Mouse (Mus musculus) splenic B cell, adult 2 months (primary cell): ENCODE results near the gene Esrp2.

Source experiments
- DNase-seq: peaks from one replicate; pipeline ENCODE4 v3.0.0-alpha.2; 2011; ENCODE audit warnings: low read depth, low spot score
- H3K27me3 ChIP-seq: 2 replicates; pipeline ENCODE4 v1.6.1; 2012; ENCODE audit warnings: mild to moderate bottlenecking, low read length, moderate library complexity, mixed read lengths; ENCODE audit not compliant: control insufficient read depth, poor library complexity, insufficient read depth, severe bottlenecking
- H3K36me3 ChIP-seq: 2 replicates; pipeline ENCODE4 v1.6.1; 2012; ENCODE audit warnings: mild to moderate bottlenecking, low read length, moderate library complexity, mixed read lengths; ENCODE audit not compliant: control insufficient read depth, poor library complexity, insufficient read depth, severe bottlenecking

Gene Esrp2

DNA sequence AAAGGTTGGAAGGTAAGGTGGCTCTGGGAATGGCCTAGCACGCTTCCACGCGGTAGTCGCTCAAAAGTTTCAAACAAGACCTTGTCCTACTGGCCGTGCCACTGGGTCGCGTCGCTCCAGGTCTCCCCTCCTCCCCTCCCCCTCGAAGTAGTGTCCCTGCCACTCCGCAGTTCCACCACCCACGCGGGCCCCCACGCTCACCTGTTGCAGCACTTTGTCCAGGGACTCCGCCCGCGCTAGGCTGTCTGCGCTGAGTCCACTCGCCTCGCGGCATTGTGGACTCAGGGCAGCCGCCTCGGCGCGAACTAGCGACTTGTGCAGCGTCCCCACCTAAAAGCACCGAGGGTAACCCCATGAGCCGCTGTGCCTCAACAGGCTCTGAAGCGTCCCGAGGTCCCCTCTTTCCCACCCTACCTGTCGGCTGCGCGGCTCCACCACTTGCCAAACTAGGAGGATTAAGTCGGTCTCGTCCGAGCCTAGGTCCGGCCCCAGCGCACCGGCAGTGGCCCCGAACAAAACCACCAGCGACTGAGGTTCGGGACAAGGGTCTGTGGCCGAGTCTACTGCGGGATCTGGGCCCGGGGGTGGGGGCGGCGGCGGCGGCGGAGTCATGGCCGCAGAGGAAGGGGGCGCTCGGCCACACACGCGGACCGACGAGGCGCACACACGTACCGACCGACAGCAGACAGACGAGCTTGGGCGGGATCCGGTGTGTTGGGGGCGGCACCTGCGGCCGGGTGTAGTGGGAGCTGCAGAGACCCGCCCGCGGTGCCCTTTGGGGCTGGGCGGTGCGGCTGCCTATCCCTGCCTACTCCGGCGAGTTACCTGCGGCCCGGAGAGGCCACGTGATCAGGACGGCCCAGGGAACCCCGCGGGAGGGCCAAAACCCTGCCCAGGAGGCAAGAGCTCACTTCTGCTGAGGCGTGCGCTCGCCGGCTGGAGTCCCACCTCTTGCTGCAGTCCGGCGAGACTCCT lies at the start of gene Esrp2:
Gene Esrp2, minus strand, starts transcription at position 819 of the 975 bp plus-strand sequence.
- Histone ChIP-seq H3K36me3 (0 out of 2 replicates have a peak, but pooled peaks cover 2% of the 10 kb centered on the region), H3K27me3 (no peaks in the 10 kb centered on the region; the same call in 1 of the 2 replicates)
- DNase-seq = peak; percentile 55

GRCm38 (mm10) chr8:106186394-106186793 lies 49.6 kb upstream of the Esrp2 start:
- Histone ChIP-seq H3K27me3 (no peaks in the 10 kb centered on the region), H3K36me3 (no peaks in the 10 kb centered on the region)
- DNase-seq = no peak

- no peaks in the 10 kb centered on the region for H3K36me3 ChIP-seq
- no peaks in the 10 kb centered on the region for H3K27me3 ChIP-seq
- DNase-seq = no peak
These were observed 49.0 kb upstream of the Esrp2 start for GRCm38 (mm10) chr8:106185628-106186270.

GRCm38 (mm10) chr8:106178428-106178827 lies 41.7 kb upstream of the Esrp2 start:
- H3K36me3 ChIP-seq = no peaks in the 10 kb centered on the region
- H3K27me3 ChIP-seq = no peaks in the 10 kb centered on the region
- no peak for DNase-seq

- H3K27me3 ChIP-seq = no peaks in the 10 kb centered on the region
These were observed 40.8 kb upstream of the Esrp2 start for GRCm38 (mm10) chr8:106177594-106177993.

GRCm38 (mm10) chr8:106176891-106177290 lies 40.1 kb upstream of the Esrp2 start:
- DNase-seq = no peak
- no peaks in the 10 kb centered on the region for H3K27me3 ChIP-seq
- no peaks in the 10 kb centered on the region for H3K36me3 ChIP-seq

More at GRCm38 (mm10) chr8:106177594-106177993, 40.8 kb upstream of the Esrp2 start:
- H3K36me3 ChIP-seq = no peaks in the 10 kb centered on the region
- DNase-seq = no peak

DNA sequence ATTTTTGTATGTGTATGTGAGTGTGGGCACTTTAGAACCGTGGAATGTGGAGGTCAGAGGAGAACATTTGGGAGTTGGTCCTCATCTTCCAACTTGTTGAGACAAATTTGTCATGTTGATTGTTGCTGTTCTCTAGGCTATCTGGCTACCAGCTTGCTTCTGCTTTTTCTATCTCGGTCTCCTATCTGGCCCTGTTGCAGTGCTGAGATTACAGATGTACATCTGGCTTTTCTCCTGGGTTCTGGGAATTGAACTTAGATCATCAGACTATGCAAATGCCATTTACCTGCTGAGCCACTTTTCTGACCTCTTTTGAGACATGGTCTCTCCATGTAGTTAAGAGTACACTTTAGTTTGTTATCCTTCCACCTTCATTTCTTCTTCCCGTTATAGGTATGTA lies 36.8 kb upstream of the Esrp2 start:
- Histone ChIP-seq H3K36me3 (no peaks in the 10 kb centered on the region), H3K27me3 (no peaks in the 10 kb centered on the region)
- DNase-seq = no peak

DNA sequence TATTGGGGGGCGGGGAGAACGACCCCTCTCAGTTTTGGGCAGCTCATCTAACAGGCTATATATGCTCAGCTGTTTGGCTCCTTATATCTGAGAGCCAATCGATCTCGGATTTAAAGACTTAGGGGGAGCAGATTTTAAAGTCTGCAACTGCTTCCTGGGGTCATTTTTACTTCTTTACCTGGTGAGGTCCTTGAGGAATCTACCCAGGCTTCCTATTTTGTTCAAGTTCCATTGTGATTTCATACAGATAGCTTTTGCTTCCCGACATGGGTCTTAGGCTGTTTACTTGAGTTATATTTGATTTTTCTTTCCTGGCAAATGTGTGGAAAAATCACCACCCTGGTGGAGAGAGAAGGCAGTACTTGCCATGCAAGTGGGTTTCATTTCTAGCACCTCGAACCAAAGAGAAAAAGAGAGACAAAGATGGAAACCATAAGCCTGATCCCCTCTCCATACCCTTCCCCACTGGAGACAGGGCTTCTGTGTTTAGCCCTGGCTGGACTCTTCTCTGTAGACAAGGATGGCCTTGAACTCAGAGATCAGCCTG lies 33.2 kb upstream of the Esrp2 start:
- no peaks in the 10 kb centered on the region for H3K27me3 ChIP-seq
- H3K36me3 ChIP-seq = no peaks in the 10 kb centered on the region
- no peak for DNase-seq

DNA sequence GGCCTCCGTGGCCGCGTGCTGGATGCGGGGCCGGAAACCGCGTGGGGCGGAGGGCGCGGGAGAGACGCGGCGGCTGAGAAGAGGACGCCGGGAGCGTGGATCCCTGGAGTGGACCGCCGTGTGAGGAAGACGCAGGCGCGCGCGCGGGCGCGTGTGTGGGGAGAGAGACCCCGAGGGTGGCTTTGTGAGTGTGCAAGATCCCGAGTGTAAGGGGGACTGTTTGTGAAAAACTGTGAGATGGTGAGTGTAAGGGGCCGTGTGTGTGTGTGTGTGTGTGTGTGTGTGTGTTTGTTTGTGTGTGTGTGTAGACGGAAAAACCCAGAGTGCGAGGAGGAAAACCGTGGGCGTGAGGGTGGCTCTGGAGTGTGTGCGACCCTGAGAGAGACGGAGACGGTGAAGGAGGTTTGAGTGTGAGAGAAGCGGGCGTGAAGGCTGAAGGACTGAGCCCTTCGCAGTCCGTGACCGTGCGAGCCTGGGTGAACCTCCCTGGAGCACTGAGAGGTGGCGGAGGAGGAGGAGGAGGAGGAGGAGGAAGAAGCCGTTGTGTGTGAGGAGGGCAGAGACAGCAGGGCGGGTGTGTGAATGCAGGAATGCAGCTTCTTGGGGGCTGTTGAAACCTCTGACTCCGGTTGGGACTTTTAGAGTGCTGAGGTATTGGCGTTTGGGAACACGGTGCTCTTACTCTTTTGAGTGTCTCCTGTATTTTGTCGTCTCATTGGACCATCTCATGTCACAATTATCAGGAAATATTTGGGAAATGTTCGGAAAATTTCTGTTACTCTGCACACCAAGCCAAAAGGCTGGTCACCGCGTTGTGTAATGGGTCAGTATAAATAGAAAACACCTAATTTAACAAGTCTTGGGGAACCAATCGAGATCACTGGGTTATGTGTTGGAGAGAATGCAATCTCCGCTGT lies 32.5 kb upstream of the Esrp2 start:
- Histone ChIP-seq H3K36me3 (no peaks in the 10 kb centered on the region), H3K27me3 (no peaks in the 10 kb centered on the region)
- DNase-seq = peak; percentile 57

DNA sequence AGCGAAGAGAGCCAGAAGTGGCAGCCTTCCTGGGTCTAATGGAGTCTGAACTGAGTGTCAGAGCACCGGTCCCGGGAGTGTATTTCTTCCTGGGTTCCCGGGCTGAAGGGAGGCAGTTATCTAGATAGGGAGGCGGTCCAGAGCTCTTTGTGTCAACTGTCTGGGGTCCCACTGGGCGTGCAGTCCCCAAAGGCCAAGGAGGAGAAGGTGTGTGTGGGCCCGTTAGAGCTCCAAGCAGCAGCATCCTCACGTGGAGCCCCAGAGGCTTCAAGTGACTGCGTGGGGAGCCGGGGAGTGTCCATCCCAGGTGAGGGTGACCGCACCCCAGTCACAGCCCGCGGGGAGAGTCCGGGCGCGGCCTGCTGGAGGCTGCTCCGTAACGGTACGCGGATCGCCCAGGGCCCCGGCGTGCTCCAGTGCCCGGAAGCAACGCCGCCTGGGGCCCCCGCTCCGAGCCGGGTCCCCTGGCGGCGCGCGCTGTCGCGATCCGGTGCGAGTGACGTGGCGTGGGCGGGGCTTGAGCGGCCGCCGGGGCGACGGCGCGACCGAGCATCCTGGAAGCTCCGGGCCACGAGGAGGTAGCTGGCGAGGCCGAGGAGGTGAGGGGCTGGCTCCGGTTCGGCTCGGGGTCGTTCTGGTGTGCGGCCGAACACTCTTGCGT lies 31.7 kb upstream of the Esrp2 start, which contains the start of gene Slc7a6:
Gene Slc7a6, plus strand, starts transcription at position 502 of the 661 bp plus-strand sequence.
- DNase-seq = peak; percentile 91
- Histone ChIP-seq H3K36me3 (peaks cover 3% of the 10 kb centered on the region; the same call in 1 of the 2 replicates), H3K27me3 (no peaks in the 10 kb centered on the region)

DNA sequence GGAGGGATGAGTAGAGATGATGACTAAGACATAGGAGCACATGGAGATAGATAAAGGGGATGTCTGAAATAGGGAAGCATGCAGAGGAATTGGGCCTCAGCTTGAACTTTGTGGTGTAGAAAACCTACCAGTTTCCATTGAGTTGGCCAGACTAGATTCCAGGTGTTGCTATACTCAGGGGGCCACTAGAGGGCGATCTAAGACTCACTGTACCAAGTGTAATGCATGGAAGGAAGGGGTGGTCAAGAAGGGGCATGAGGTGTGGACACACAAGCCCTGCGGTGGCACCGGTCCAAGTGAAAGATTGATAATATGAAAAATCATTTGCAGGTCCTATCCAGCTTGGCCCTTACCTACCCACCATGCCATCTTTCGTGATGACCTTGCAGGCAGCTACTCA lies 28.7 kb upstream of the Esrp2 start:
- peak; percentile 83 for DNase-seq
- Histone ChIP-seq H3K27me3 (no peaks in the 10 kb centered on the region), H3K36me3 (peaks cover 8% of the 10 kb centered on the region; the same call in 1 of the 2 replicates)

DNA sequence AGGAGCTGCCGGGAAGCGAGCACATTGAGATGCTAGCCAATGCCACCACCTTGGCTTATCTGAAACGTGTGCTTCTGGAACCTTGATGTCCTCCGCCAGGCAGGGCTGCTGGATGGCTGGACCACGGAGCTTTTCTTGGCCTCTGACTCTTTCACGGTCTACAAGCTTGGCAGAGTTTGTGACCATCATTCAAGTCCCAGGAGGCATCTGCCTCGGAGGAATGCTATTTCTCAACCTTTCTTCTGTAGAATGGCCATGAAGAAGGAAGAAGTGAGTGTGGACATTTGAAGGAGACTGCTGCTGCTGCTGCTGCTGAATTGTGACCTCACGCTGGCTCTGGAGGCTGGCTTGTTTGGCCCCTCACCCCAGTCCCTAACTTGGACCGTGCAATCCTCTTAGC lies 26.5 kb upstream of the Esrp2 start:
- DNase-seq = no peak
- no peaks in the 10 kb centered on the region for H3K27me3 ChIP-seq

DNA sequence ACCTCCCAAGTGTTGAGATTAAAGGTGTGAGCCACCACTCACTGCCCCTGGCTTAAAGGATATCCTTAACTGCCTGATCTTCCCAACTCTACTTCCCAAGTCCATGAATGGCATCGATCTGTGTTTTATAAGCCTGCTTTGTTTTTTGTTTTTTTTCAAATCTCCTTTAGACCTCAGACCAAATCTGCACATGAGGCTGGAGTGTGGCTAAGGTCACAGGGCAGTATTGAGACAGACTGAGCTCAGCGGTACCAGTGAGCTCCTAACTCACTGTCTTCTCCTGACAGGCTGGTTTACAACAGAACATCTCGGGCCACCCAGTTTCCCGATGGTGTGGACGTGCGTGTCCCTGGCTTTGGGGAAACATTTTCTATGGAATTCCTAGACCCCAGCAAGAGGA lies 23.1 kb upstream of the Esrp2 start:
- Histone ChIP-seq H3K27me3 (no peaks in the 10 kb centered on the region), H3K36me3 (peaks cover 9% of the 10 kb centered on the region; the same call in 1 of the 2 replicates)
- no peak for DNase-seq

More for the DNA sequence above, 26.5 kb upstream of the Esrp2 start:
- H3K36me3 ChIP-seq = peaks cover 8% of the 10 kb centered on the region; the same call in 1 of the 2 replicates
